Mouse (Mus musculus) neural tube, embryonic 14.5 days (tissue): Measurements from ENCODE around the gene Snhg11. TPM values are rescaled to one million over a fixed set of nuclear protein-coding genes. Genes with fewer than 3 reads are reported as not detected.

ENCODE experiments used
- ATAC-seq: fragments of 200-750 bp; cut with Nextera tagmentation; 2 replicates; pipeline ENCODE4 v1.8.0; 2017; ENCODE audit warnings: low read depth, mild to moderate bottlenecking, moderate TSS enrichment, moderate library complexity
- H3K27ac ChIP-seq: fragments of 300-500 bp; sonication (generic); 2 replicates; pipeline ENCODE4 v1.5.1; 2014; ENCODE audit warnings: low read depth, mild to moderate bottlenecking, control low read depth, low read length, moderate library complexity, mixed read lengths
- H3K27me3 ChIP-seq: fragments of 300-500 bp; sonication (generic); 2 replicates; pipeline ENCODE4 v1.6.1; 2014; ENCODE audit warnings: low read length; ENCODE audit not compliant: control insufficient read depth, insufficient read depth
- H3K36me3 ChIP-seq: fragments of 300-500 bp; sonication (generic); 2 replicates; pipeline ENCODE4 v1.6.1; 2014; ENCODE audit warnings: low read length, mixed read lengths; ENCODE audit not compliant: control insufficient read depth, insufficient read depth
- H3K4me1 ChIP-seq: fragments of 300-500 bp; sonication (generic); 2 replicates; pipeline ENCODE4 v1.6.1; 2014; ENCODE audit warnings: low read length; ENCODE audit not compliant: control insufficient read depth, insufficient read depth
- H3K4me2 ChIP-seq: fragments of 300-500 bp; sonication (generic); 2 replicates; pipeline ENCODE4 v1.6.1; 2014; ENCODE audit warnings: mild to moderate bottlenecking, low read depth, low read length, control low read depth
- H3K4me3 ChIP-seq: fragments of 300-500 bp; sonication (generic); 2 replicates; pipeline ENCODE4 v1.5.1; 2014; ENCODE audit warnings: low read depth, low read length, control low read depth, mixed read lengths
- H3K9ac ChIP-seq: fragments of 300-500 bp; sonication (generic); replicated peaks from 2 replicates; pipeline ENCODE4 v1.6.1; 2014; ENCODE audit warnings: low read depth, mild to moderate bottlenecking, control low read depth, low read length, mixed read lengths
- H3K9me3 ChIP-seq: fragments of 300-500 bp; sonication (generic); 2 replicates; pipeline ENCODE4 v1.6.1; 2016; ENCODE audit warnings: low read length; ENCODE audit not compliant: control insufficient read depth
- WGBS: fragments of 180-500 bp; shearing (Covaris S2); extraction: QIAGEN DNeasy Blood & Tissue Kit; methylation state at CpG from one replicate; pipeline ENCODE4 v1.1.7; 2014; 5-methylcytosine and 5-hydroxymethylcytosine counted together
- polyA plus RNA-seq: library from polyadenylated mRNA; unstranded; fragments of >200 nt; fragmentation: Nextera tagmentation; extraction: Ambion mirVana; gene quantifications from 2 replicates; pipeline ENCODE4 v1.2.1, GENCODE M21; 2014

Snhg11 gene
- polyA plus RNA-seq, 1 experiment from 2014 or later = 1,092 TPM

DNA sequence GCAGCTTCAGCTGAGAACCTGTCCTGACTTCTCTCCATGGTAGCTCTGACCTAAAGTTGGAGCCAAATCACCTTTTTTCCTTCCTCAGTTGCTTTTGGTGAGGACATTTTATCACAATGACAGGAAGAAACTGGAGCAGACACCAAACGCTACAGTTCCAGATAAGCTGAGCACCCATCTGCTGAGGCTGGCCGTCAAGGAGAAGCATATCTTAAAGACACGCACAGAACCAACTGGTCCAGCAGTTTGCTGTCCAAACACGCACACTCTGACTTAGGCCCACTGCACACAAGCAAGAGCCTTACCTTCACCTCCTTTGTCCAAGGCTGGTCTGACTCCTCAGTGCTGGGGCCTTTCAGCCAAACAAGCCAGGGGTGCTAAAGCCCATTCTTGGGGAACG lies 7.8 kb upstream of the Snhg11 start:
- no peaks in the 10 kb centered on the region for H3K4me1 ChIP-seq
- H3K4me2 ChIP-seq = no peak overlapping the region
- H3K27ac ChIP-seq = no peak overlapping the region
- H3K36me3 ChIP-seq = no peaks in the 10 kb centered on the region
- WGBS = 92% methylated on average over 5 of the region's 5 CpGs
- no peaks in the 10 kb centered on the region for H3K9me3 ChIP-seq
- no peaks in the 10 kb centered on the region for H3K27me3 ChIP-seq
- no peak for ATAC-seq
- H3K4me3 ChIP-seq = no peak overlapping the region
- H3K9ac ChIP-seq = no peak overlapping the region

DNA sequence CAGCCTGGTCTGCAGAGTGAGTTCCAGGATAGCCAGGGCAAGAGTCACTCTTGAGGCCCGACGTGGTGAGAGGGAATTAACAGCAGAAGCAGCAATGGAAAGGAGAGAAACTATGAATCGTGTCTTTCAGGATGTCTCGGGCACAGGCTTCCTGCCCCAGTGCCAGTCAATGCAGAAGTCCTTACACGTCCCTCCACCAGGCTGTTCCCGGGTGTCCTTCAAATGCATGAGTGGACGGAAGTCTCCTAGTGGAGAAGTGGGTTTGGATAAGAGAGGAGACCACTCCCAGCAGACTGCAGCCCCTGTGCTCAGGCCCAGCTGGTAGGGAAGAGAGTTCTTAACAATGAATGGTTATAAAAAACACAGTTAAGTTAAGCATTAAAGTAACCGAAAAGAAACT lies 7.1 kb upstream of the Snhg11 start:
- Histone ChIP-seq H3K9ac (no peak overlapping the region), H3K4me1 (no peaks in the 10 kb centered on the region), H3K4me3 (no peak overlapping the region), H3K36me3 (no peaks in the 10 kb centered on the region), H3K27ac (no peak overlapping the region), H3K27me3 (no peaks in the 10 kb centered on the region), H3K4me2 (no peak overlapping the region), H3K9me3 (no peaks in the 10 kb centered on the region)
- ATAC-seq = no peak
- WGBS = 94% methylated on average over 8 of the region's 8 CpGs

DNA sequence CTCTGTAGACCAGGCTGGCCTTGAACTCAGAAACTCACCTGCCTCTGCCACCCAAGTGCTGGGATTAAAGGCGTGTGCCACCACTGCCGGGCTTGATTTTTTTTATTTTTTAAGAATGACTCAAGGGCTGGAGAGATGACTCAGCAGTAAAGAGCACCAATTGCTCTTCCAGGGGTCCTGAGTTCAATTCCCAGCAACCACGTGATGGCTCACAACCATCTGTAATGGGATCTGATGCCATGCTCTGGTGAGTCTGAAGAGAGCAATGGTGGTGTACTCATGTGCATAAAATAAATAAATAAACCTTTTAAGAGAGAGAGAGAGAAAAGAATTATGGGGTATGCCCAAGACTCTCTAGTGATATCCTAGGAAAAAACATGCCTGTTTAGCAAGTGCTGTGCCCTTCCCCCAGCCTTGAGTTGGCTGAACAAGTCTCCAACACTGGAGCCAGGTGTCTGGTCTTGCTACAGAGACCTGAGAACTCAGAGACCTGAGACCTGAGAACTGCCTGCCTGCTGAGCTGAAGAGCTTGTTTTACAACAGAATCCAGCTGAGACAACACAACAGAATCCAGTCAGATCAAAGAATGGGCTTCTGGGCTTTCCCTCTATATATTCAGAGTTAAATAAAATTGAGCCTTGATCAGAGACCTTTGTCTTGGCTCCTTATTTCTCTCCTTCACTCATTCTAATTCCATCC lies 5.8 kb upstream of the Snhg11 start:
- no peak overlapping the region for H3K4me2 ChIP-seq
- no peaks in the 10 kb centered on the region for H3K4me1 ChIP-seq
- ATAC-seq = no peak
- H3K27me3 ChIP-seq = no peaks in the 10 kb centered on the region
- H3K36me3 ChIP-seq = no peaks in the 10 kb centered on the region
- whole genome bisulfite sequencing = 78% methylated on average over 3 of the region's 3 CpGs
- H3K27ac ChIP-seq = no peak overlapping the region
- H3K9ac ChIP-seq = no peak overlapping the region
- no peak overlapping the region for H3K4me3 ChIP-seq
- H3K9me3 ChIP-seq = no peaks in the 10 kb centered on the region

DNA sequence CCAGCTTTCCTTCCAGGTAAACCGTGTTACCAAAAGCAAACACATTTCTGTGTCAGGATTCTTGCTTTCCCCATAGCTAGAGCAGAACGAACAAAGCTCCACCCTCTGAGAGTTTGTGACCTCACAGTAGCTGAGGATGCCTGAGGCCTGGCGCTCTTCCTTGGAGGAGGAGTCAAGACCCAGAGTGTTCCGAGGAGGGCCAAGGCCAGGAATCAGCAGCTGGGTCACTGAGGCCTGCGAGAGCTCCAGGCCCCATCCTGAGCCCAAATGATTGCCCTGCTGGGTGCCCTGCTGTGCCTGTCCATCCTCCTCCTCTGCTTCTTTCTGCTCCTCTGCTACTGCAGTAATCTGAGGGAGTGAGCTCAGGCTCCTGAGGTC lies 5.3 kb upstream of the Snhg11 start:
- Histone ChIP-seq H3K4me3 (no peak overlapping the region), H3K27me3 (no peaks in the 10 kb centered on the region), H3K36me3 (no peaks in the 10 kb centered on the region), H3K9ac (no peak overlapping the region), H3K4me1 (no peaks in the 10 kb centered on the region), H3K27ac (no peak overlapping the region), H3K4me2 (no peak overlapping the region), H3K9me3 (no peaks in the 10 kb centered on the region)
- 13% methylated on average over 5 of the region's 5 CpGs for WGBS
- no peak for ATAC-seq

- H3K9ac ChIP-seq = no peak overlapping the region
- no peaks in the 10 kb centered on the region for H3K27me3 ChIP-seq
- H3K36me3 ChIP-seq = 0 out of 2 replicates have a peak, but pooled peaks cover 5% of the 10 kb centered on the region
- no peak for ATAC-seq
- peaks cover 6% of the 10 kb centered on the region for H3K4me1 ChIP-seq
- WGBS = 85% methylated on average over 5 of the region's 5 CpGs
- H3K4me3 ChIP-seq = no peak overlapping the region
- no peak overlapping the region for H3K27ac ChIP-seq
- H3K9me3 ChIP-seq = no peaks in the 10 kb centered on the region
- no peak overlapping the region for H3K4me2 ChIP-seq
Measured at GRCm38 (mm10) chr2:158373061-158373460, 2.4 kb upstream of the Snhg11 start.

GRCm38 (mm10) chr2:158373516-158373915 lies 1.9 kb upstream of the Snhg11 start:
- no peak overlapping the region for H3K4me2 ChIP-seq
- 0 out of 2 replicates have a peak, but pooled peaks cover 10% of the 10 kb centered on the region for H3K36me3 ChIP-seq
- no peaks in the 10 kb centered on the region for H3K9me3 ChIP-seq
- H3K27me3 ChIP-seq = no peaks in the 10 kb centered on the region
- ATAC-seq = no peak
- H3K27ac ChIP-seq = no peak overlapping the region
- no peak overlapping the region for H3K9ac ChIP-seq
- peaks cover 8% of the 10 kb centered on the region for H3K4me1 ChIP-seq
- H3K4me3 ChIP-seq = no peak overlapping the region
- WGBS = 68% methylated on average over 7 of the region's 7 CpGs

- WGBS = 26% methylated on average over 12 of the region's 12 CpGs
- no peaks in the 10 kb centered on the region for H3K9me3 ChIP-seq
- H3K9ac ChIP-seq = peak overlapping the region; percentile 90
- peak; percentile 19; the same call in 1 of the 2 replicates for ATAC-seq
- peak overlapping the region; percentile 55 for H3K4me2 ChIP-seq
- H3K27ac ChIP-seq = peak overlapping the region; percentile 86
- H3K4me1 ChIP-seq = peaks cover 8% of the 10 kb centered on the region
- H3K27me3 ChIP-seq = no peaks in the 10 kb centered on the region
- peak overlapping the region; percentile 58 for H3K4me3 ChIP-seq
- H3K36me3 ChIP-seq = peaks cover 17% of the 10 kb centered on the region; the same call in 1 of the 2 replicates
Measured at GRCm38 (mm10) chr2:158376123-158376687, 767 bp downstream of the Snhg11 start.

- H3K27me3 ChIP-seq = no peaks in the 10 kb centered on the region
- peak overlapping the region; percentile 55 for H3K4me2 ChIP-seq
- H3K4me1 ChIP-seq = peaks cover 8% of the 10 kb centered on the region
- H3K36me3 ChIP-seq = peaks cover 21% of the 10 kb centered on the region; the same call in 1 of the 2 replicates
- WGBS = 62% methylated on average over 7 of the region's 7 CpGs
- H3K9me3 ChIP-seq = no peaks in the 10 kb centered on the region
- no peak for ATAC-seq
- peak overlapping the region; percentile 86; the same call in 1 of the 2 replicates for H3K27ac ChIP-seq
- H3K9ac ChIP-seq = peak overlapping the region; percentile 90
- H3K4me3 ChIP-seq = peak overlapping the region; percentile 58
Measured at GRCm38 (mm10) chr2:158376798-158377197, 1.4 kb downstream of the Snhg11 start.

GRCm38 (mm10) chr2:158377811-158378210 lies 2.4 kb downstream of the Snhg11 start:
- no peaks in the 10 kb centered on the region for H3K27me3 ChIP-seq
- peaks cover 27% of the 10 kb centered on the region; the same call in 1 of the 2 replicates for H3K36me3 ChIP-seq
- H3K4me3 ChIP-seq = peak overlapping the region; percentile 58
- peaks cover 8% of the 10 kb centered on the region for H3K4me1 ChIP-seq
- peak overlapping the region; percentile 55 for H3K4me2 ChIP-seq
- H3K9me3 ChIP-seq = no peaks in the 10 kb centered on the region
- H3K9ac ChIP-seq = no peak overlapping the region
- ATAC-seq = no peak
- no peak overlapping the region for H3K27ac ChIP-seq
- 86% methylated on average over 1 of the region's 1 CpGs for WGBS
